Mouse (Mus musculus): ENCODE measurements around the gene Acer3.

DNA sequence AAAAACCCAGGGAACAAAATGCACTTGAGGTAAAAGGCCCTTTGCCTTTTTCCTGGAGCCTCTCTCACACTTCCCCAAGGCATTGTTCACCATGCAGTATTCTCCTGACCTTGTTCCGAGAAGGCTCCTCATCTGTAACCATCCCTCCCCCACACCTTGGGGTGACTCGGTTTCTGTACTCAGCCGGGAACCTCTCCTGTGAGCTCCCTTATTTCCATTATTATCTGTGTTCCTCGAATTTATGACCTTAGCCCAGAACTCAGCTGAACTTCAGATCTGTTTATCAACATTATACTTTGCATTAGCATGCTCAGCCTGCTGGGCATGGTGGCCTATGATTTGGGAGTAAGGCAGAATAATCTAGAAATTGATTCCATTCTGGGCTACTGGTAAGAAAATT is 118.1 kb downstream of the Acer3 start:
- TF ChIP-seq POLR2A (IDR thresholded peaks at IDR 0.05; ENCODE audit: borderline replicate concordance, extremely low read depth, low read depth, low read length) (no peak), CTCF (IDR thresholded peaks at IDR 0.05; ENCODE audit: insufficient read depth, low read length) (no peak)
